Mouse (Mus musculus): ENCODE data around the gene Aifm2. TPM values are rescaled to one million over a fixed set of nuclear protein-coding genes. Genes with fewer than 3 reads are reported as not detected.

The Aifm2 gene
- total and polyA plus RNA-seq, 3 experiments, result 4.1 to 7.4 (median 7.3) TPM

DNA sequence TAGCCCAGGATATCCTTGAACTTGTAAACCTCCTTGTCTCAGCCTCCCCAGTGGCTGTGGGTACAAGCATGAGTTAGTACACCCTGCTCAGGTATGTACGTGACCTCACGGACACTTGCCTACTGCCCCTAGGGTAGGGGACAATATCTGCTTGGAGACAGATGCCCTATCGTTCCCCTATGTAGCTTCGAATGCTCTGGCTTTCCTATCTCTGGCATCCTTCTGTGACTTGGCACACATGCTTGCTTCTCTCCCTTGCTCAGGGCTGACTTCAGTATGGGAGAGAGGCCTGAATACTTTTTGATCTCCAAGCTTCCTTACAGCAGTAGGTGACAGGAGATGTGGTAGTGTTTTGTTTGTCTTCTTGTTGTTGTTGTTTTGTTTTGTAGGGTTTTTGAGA lies 917 bp upstream of the Aifm2 start:
- no peak for TF ChIP-seq TAL1 (conservative IDR thresholded peaks at IDR 0.05; ENCODE audit: low read depth, low read length)
- no peak for TF ChIP-seq GATA1 (IDR thresholded peaks at IDR 0.05; ENCODE audit: borderline replicate concordance, low read length)
- TF ChIP-seq POLR2AphosphoS5 (IDR thresholded peaks at IDR 0.05; ENCODE audit: insufficient replicate concordance, low read depth, low read length), result no peak
- no peak for TF ChIP-seq GATA2 (IDR thresholded peaks at IDR 0.05; ENCODE audit: borderline replicate concordance, low read depth, low read length)
- no peak for TF ChIP-seq CTCF (IDR thresholded peaks at IDR 0.05; ENCODE audit: low read depth, low read length)
- Histone ChIP-seq H3K9me3 (replicated peaks) (no peaks in the 10 kb centered on the region), H3K4me3 (ENCODE audit: low read depth, low read length) (no peak overlapping the region), H3K4me1 (ENCODE audit: insufficient read depth, low read depth, low read length) (peaks cover 10% of the 10 kb centered on the region), H3K36me3 (replicated peaks) (no peaks in the 10 kb centered on the region), H3K27me3 (ENCODE audit: insufficient read depth, low read length) (peaks cover 13% of the 10 kb centered on the region)
- DNase-seq (ENCODE audit: low spot score) (no peak), ATAC-seq (ENCODE audit: extremely low read depth, insufficient number of reproducible peaks, low FRiP score, poor library complexity, severe bottlenecking) (no peak)

- Histone ChIP-seq H3K36me3 (replicated peaks) (no peaks in the 10 kb centered on the region), H3K9me3 (replicated peaks) (no peaks in the 10 kb centered on the region), H3K4me1 (ENCODE audit: insufficient read depth, low read depth, low read length) (peaks cover 10% of the 10 kb centered on the region), H3K27me3 (ENCODE audit: insufficient read depth, low read length) (peaks cover 13% of the 10 kb centered on the region), H3K4me3 (ENCODE audit: low read depth, low read length) (peak overlapping the region; percentile 73)
- DNase-seq (ENCODE audit: low spot score) (no peak), ATAC-seq (ENCODE audit: extremely low read depth, insufficient number of reproducible peaks, low FRiP score, poor library complexity, severe bottlenecking) (no peak)
- TF ChIP-seq GATA1 (IDR thresholded peaks at IDR 0.05; ENCODE audit: borderline replicate concordance, low read length) (no peak), GATA2 (IDR thresholded peaks at IDR 0.05; ENCODE audit: borderline replicate concordance, low read depth, low read length) (no peak), TAL1 (conservative IDR thresholded peaks at IDR 0.05; ENCODE audit: low read depth, low read length) (no peak), CTCF (IDR thresholded peaks at IDR 0.05; ENCODE audit: low read depth, low read length) (no peak), POLR2AphosphoS5 (IDR thresholded peaks at IDR 0.05; ENCODE audit: insufficient replicate concordance, low read depth, low read length) (no peak)
Observed at GRCm38 (mm10) chr10:61715462-61715837, 387 bp downstream of the Aifm2 start.

DNA sequence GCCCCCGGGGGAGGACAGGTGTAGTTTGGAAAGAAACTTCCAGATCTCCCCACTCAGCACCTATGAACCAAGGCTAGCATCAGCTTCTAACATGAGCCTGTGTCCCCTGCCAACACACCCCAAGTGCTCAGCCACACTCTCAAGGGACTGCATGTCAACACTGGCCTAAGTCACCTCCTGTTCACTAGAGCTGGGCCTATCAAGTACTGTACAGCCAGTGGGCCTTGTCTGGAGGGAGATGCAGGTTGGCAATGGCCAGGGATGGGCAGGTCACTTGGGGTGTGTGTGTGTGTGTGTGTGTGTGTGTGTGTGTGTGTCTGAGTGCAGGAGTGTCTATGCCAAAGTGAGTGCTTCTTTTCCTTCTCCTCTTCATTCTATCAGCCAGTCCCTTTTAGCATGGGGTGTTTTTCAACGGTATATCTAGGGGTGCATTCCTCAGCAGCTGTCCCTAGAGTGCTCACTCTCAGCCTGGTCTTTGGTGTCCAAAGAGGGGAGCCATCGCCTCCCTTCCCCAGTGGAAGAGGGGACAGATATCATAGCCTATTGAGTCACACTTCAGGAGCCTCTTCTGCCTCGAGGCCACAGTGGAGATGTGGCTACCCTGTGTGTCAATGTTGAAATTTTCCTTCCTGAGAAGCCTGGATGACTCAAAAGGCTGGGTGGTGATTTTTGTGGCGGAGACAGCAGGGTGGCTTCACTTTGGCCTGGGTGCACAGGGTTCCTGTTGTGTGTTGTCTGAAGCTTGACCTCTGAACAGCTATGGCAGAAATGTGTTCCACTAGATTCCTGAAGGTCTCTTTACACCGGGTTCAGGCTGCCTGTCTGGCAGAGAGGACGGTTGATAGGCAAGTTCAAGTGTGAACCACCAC lies 1.2 kb downstream of the Aifm2 start:
- no peak for ATAC-seq (ENCODE audit: extremely low read depth, insufficient number of reproducible peaks, low FRiP score, poor library complexity, severe bottlenecking)

DNA sequence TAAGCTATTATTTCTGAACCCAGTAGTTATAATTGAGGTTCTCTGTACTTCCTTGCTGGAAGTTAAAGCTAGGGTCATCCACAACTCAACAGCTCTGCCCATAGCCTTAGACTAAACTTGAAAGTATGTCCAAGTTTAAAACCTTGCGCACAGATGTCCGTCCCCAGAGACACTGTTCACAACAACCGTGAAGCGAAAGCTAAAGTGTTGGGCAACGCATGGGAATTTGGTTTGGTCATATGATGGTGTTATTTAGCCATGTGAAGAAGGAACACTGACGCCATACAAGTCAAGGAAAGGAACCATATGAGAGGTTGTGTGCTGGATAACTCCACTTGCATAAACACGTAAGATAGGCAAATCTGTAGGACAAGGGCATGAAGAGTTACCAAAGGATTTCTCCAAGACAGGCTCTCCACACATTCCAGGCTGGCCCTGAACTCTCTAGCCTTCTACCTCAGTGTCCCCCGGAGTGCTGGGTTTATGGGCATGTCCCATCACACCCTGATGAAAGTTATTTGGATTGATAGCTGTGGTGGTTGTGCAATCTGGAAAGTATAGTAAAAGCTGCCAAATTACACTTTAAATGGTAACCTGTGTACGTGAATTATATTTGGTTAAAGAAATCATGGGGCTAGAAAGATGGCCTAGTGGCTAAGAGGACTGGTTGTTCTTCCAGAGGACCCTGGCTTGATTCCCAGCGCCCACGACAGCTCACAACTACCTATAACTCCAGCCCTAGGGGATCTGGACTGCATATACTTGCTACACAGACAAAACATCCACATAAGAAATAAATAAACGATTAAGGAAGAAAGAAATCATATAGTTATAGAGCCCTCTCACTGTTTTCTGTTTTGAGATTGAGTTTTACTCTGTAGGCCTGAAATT lies 2.6 kb downstream of the Aifm2 start:
- ATAC-seq (ENCODE audit: extremely low read depth, insufficient number of reproducible peaks, low FRiP score, poor library complexity, severe bottlenecking) (no peak), DNase-seq (ENCODE audit: low spot score) (no peak)
- Histone ChIP-seq H3K4me1 (ENCODE audit: insufficient read depth, low read depth, low read length) (peaks cover 10% of the 10 kb centered on the region), H3K9me3 (replicated peaks) (no peaks in the 10 kb centered on the region), H3K4me3 (ENCODE audit: low read depth, low read length) (no peak overlapping the region), H3K36me3 (replicated peaks) (no peaks in the 10 kb centered on the region), H3K27me3 (ENCODE audit: insufficient read depth, low read length) (no peaks in the 10 kb centered on the region)
- TF ChIP-seq POLR2AphosphoS5 (IDR thresholded peaks at IDR 0.05; ENCODE audit: insufficient replicate concordance, low read depth, low read length), result no peak
- no peak for TF ChIP-seq GATA2 (IDR thresholded peaks at IDR 0.05; ENCODE audit: borderline replicate concordance, low read depth, low read length)
- TF ChIP-seq GATA1 (IDR thresholded peaks at IDR 0.05; ENCODE audit: borderline replicate concordance, low read length), result no peak
- TF ChIP-seq TAL1 (conservative IDR thresholded peaks at IDR 0.05; ENCODE audit: low read depth, low read length), result no peak
- no peak for TF ChIP-seq CTCF (IDR thresholded peaks at IDR 0.05; ENCODE audit: low read depth, low read length)

More for the DNA sequence above, 1.2 kb downstream of the Aifm2 start:
- Histone ChIP-seq H3K36me3 (replicated peaks) (no peaks in the 10 kb centered on the region), H3K4me3 (ENCODE audit: low read depth, low read length) (no peak overlapping the region), H3K27me3 (ENCODE audit: insufficient read depth, low read length) (peaks cover 5% of the 10 kb centered on the region), H3K4me1 (ENCODE audit: insufficient read depth, low read depth, low read length) (peaks cover 10% of the 10 kb centered on the region), H3K9me3 (replicated peaks) (no peaks in the 10 kb centered on the region)
- TF ChIP-seq GATA1 (IDR thresholded peaks at IDR 0.05; ENCODE audit: borderline replicate concordance, low read length), result no peak
- no peak for TF ChIP-seq POLR2AphosphoS5 (IDR thresholded peaks at IDR 0.05; ENCODE audit: insufficient replicate concordance, low read depth, low read length)
- no peak for TF ChIP-seq GATA2 (IDR thresholded peaks at IDR 0.05; ENCODE audit: borderline replicate concordance, low read depth, low read length)
- TF ChIP-seq TAL1 (conservative IDR thresholded peaks at IDR 0.05; ENCODE audit: low read depth, low read length), result no peak
- TF ChIP-seq CTCF (IDR thresholded peaks at IDR 0.05; ENCODE audit: low read depth, low read length), result no peak
- no peak for DNase-seq (ENCODE audit: low spot score)

DNA sequence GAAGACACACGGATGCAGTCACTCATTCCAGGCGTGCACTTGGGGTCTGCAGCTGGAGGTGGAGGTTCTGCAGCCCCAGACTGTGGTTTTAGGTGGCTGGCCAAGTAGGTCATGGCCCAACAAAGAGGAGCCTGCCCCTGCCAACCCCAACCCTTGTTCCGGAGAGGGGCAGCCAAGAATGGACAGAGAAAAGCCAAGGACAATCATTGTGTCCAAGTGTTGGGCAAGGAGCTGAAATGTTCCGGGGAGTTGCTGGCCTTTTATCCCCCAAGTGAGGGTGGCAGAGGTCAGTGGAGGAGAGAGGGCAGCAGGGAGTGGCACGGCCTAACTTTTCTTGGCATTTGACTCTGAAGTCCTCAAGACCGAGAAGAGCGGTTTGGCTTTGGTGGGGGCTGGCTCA lies 5.3 kb downstream of the Aifm2 start:
- Histone ChIP-seq H3K4me1 (ENCODE audit: insufficient read depth, low read depth, low read length) (peaks cover 8% of the 10 kb centered on the region), H3K27me3 (ENCODE audit: insufficient read depth, low read length) (no peaks in the 10 kb centered on the region), H3K9me3 (replicated peaks) (no peaks in the 10 kb centered on the region), H3K36me3 (replicated peaks) (no peaks in the 10 kb centered on the region), H3K4me3 (ENCODE audit: low read depth, low read length) (no peak overlapping the region)
- ATAC-seq (ENCODE audit: extremely low read depth, insufficient number of reproducible peaks, low FRiP score, poor library complexity, severe bottlenecking) (no peak), DNase-seq (ENCODE audit: low spot score) (no peak)
- TF ChIP-seq POLR2AphosphoS5 (IDR thresholded peaks at IDR 0.05; ENCODE audit: insufficient replicate concordance, low read depth, low read length), result no peak
- no peak for TF ChIP-seq GATA1 (IDR thresholded peaks at IDR 0.05; ENCODE audit: borderline replicate concordance, low read length)
- TF ChIP-seq TAL1 (conservative IDR thresholded peaks at IDR 0.05; ENCODE audit: low read depth, low read length), result no peak
- TF ChIP-seq CTCF (IDR thresholded peaks at IDR 0.05; ENCODE audit: low read depth, low read length), result no peak
- no peak for TF ChIP-seq GATA2 (IDR thresholded peaks at IDR 0.05; ENCODE audit: borderline replicate concordance, low read depth, low read length)

- Histone ChIP-seq H3K27me3 (ENCODE audit: insufficient read depth, low read length) (no peaks in the 10 kb centered on the region), H3K9me3 (replicated peaks) (no peaks in the 10 kb centered on the region), H3K36me3 (replicated peaks) (peaks cover 2% of the 10 kb centered on the region), H3K4me3 (ENCODE audit: low read depth, low read length) (no peak overlapping the region), H3K4me1 (ENCODE audit: insufficient read depth, low read depth, low read length) (no peaks in the 10 kb centered on the region)
- ATAC-seq (ENCODE audit: extremely low read depth, insufficient number of reproducible peaks, low FRiP score, poor library complexity, severe bottlenecking), result no peak
- DNase-seq (ENCODE audit: low spot score), result no peak
- TF ChIP-seq GATA2 (IDR thresholded peaks at IDR 0.05; ENCODE audit: borderline replicate concordance, low read depth, low read length), result no peak
- TF ChIP-seq POLR2AphosphoS5 (IDR thresholded peaks at IDR 0.05; ENCODE audit: insufficient replicate concordance, low read depth, low read length), result no peak
Observed at GRCm38 (mm10) chr10:61722215-61722614, 7.2 kb downstream of the Aifm2 start.

Data from G1E (cell line).